Mouse (Mus musculus): ENCODE data around the gene Fam205c. TPM values are rescaled to one million over a fixed set of nuclear protein-coding genes. Genes with fewer than 3 reads are reported as not detected.
"Not testable (repeated sequence)": the region's sequence is repeated elsewhere in the genome, so short reads cannot be mapped to it uniquely, and the experiment has no call there.

Fam205c gene
- total and polyA plus RNA-seq, 2 experiments from 2014 or later: 3.2 TPM; not detected in 1

DNA sequence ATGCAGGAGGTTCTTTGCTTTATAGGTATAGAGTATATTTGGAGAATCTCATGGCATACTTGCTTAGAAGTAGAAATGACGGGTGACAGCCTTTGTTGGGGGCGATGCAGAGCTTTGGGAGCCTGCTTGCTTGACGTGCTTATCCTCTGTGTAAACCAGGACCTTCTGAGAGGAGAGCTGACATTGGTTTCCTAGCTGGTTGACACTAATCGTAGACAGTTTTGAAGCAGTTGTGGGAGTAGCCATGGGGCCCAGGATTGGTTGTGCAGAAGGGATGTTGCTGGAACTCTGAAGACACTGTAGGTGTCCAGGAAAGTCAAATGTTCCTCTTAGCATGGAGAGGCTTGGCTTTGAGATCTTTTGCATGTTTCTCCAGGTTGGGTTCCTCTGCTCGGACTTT, 5.8 kb downstream of the Fam205c start:
- Histone ChIP-seq H3K27me3 (ENCODE audit: insufficient read depth, low read length) (no peaks in the 10 kb centered on the region), H3K9ac (no peak overlapping the region), H3K4me3 (ENCODE audit: low read depth, low read length) (no peak overlapping the region), H3K36me3 (ENCODE audit: insufficient read depth) (no peaks in the 10 kb centered on the region), H3K4me2 (ENCODE audit: low read depth) (no peak overlapping the region), H3K9me3 (ENCODE audit: low read length) (no peaks in the 10 kb centered on the region), H3K27ac (ENCODE audit: low read depth, low read length) (no peak overlapping the region), H3K4me1 (ENCODE audit: insufficient read depth) (no peaks in the 10 kb centered on the region)
- WGBS: 93% methylated on average over 5 of the region's 5 CpGs
- no peak for TF ChIP-seq CTCF (IDR thresholded peaks at IDR 0.05; ENCODE audit: low read depth)
- DNase-seq: no peak
- no peak for ATAC-seq

DNA sequence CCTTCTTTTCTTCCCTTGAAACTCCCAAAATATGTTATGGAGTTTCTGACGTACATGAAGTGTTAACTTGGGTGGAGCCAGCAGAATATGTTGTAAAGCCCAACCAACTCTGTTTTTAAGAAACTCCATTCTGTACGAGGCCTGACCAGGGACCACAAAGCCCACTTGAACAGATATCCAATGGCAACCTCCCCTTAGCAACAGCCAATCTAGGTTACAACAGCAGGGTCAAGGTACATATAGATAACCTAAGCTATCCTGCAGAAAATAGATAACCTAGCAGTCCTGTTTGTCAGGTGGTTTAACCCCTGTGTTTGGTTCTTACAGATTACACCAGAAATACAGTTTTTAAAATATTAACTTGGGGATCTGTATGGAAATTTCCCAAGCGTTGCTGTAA, 6.6 kb downstream of the Fam205c start:
- no peak for TF ChIP-seq CTCF (IDR thresholded peaks at IDR 0.05; ENCODE audit: low read depth)
- DNase-seq: no peak
- H3K4me2 ChIP-seq (ENCODE audit: low read depth): no peak overlapping the region
- 77% methylated on average over 3 of the region's 3 CpGs for WGBS
- no peak for ATAC-seq
- H3K27me3 ChIP-seq (ENCODE audit: insufficient read depth, low read length): no peaks in the 10 kb centered on the region
- no peak overlapping the region for H3K27ac ChIP-seq (ENCODE audit: low read depth, low read length)
- H3K4me1 ChIP-seq (ENCODE audit: insufficient read depth): no peaks in the 10 kb centered on the region
- H3K4me3 ChIP-seq (ENCODE audit: low read depth, low read length): no peak overlapping the region
- H3K9me3 ChIP-seq (ENCODE audit: low read length): no peaks in the 10 kb centered on the region
- H3K36me3 ChIP-seq (ENCODE audit: insufficient read depth): no peaks in the 10 kb centered on the region
- no peak overlapping the region for H3K9ac ChIP-seq

DNA sequence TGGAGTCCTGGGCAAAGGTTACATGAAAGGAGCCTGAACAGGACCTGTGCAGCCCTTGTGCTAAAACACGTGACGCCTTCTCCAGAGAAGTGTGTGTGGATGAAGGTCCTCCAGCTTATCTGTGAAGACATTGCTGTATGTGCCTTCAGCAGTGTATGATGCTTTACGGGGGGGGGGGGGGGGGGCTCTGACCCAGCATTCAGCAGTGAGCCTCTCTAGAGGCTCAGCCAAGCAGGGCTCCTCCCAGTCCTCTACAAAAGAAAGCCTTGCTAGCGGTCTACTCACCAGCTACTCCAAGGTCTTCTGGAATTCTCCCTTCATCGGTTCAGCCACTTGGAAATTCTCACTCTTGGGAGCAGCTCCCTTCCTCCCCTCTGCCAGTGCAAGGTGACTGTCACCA, 10.5 kb downstream of the Fam205c start:
- not testable (repeated sequence) for H3K36me3 ChIP-seq (ENCODE audit: insufficient read depth); H3K27me3 ChIP-seq (ENCODE audit: insufficient read depth, low read length)
- 91% methylated on average over 5 of the region's 5 CpGs for WGBS

GRCm38 (mm10) chr4:42860483-42860882, 13.6 kb downstream of the Fam205c start:
- H3K9ac ChIP-seq; H3K27me3 ChIP-seq (ENCODE audit: insufficient read depth, low read length); H3K36me3 ChIP-seq (ENCODE audit: insufficient read depth); H3K4me1 ChIP-seq (ENCODE audit: insufficient read depth); DNase-seq; H3K4me3 ChIP-seq (ENCODE audit: low read depth, low read length); H3K27ac ChIP-seq (ENCODE audit: low read depth, low read length); H3K4me2 ChIP-seq (ENCODE audit: low read depth); H3K9me3 ChIP-seq (ENCODE audit: low read length); ATAC-seq: not testable (repeated sequence)
- 81% methylated on average over 9 of the region's 9 CpGs for WGBS

More for the DNA sequence above, 10.5 kb downstream of the Fam205c start:
- H3K4me1 ChIP-seq (ENCODE audit: insufficient read depth); ATAC-seq; H3K4me2 ChIP-seq (ENCODE audit: low read depth); H3K27ac ChIP-seq (ENCODE audit: low read depth, low read length); H3K4me3 ChIP-seq (ENCODE audit: low read depth, low read length); H3K9ac ChIP-seq; DNase-seq; H3K9me3 ChIP-seq (ENCODE audit: low read length): not testable (repeated sequence)

DNA sequence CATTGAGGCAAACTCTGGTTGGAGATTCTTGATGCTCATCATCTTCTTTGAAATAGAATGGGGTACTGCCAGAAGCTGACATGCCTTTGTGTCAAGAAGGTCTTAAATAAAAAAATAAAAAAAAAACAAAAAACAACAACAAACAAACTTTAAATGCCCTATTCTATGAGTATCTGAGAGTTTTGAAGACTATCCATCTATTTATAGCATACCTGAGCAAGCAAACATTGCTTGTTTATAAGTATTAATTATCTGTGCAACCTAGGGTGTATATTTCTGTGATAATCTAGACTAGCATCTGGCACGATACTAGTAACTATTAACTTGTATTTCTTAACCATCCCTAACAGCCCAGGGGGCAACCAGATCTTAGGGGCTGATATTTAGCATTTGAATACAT, 17.4 kb downstream of the Fam205c start, which contains the start of gene Gm12394:
TSS of gene Gm12394 (minus strand) at position 101 of the 400 bp plus-strand sequence.
- H3K9ac ChIP-seq; DNase-seq; H3K36me3 ChIP-seq (ENCODE audit: insufficient read depth); H3K4me2 ChIP-seq (ENCODE audit: low read depth); H3K9me3 ChIP-seq (ENCODE audit: low read length); H3K27me3 ChIP-seq (ENCODE audit: insufficient read depth, low read length); H3K4me3 ChIP-seq (ENCODE audit: low read depth, low read length); H3K27ac ChIP-seq (ENCODE audit: low read depth, low read length); H3K4me1 ChIP-seq (ENCODE audit: insufficient read depth); ATAC-seq: not testable (repeated sequence)
- 76% methylated on average over 1 of the region's 1 CpGs for WGBS

- H3K4me1 ChIP-seq (ENCODE audit: insufficient read depth); H3K27ac ChIP-seq (ENCODE audit: low read depth, low read length); H3K27me3 ChIP-seq (ENCODE audit: insufficient read depth, low read length); ATAC-seq; H3K4me3 ChIP-seq (ENCODE audit: low read depth, low read length); H3K9me3 ChIP-seq (ENCODE audit: low read length); H3K36me3 ChIP-seq (ENCODE audit: insufficient read depth); H3K9ac ChIP-seq; H3K4me2 ChIP-seq (ENCODE audit: low read depth); DNase-seq: not testable (repeated sequence)
- WGBS: 92% methylated on average over 1 of the region's 1 CpGs
These were observed 20.2 kb downstream of the Fam205c start, which contains the start of gene Fam205a1 for GRCm38 (mm10) chr4:42853788-42854187. Fam205a1 (minus strand) TSS chr4:42853888.

Other genes with a start within 250 kb of the Fam205c start
- not detected in 2 replicates for gene Gm2564, start 244.5 kb downstream of the Fam205c start, total RNA-seq (2014; rRNA removed)
- 0.40 TPM in 1 of 2 replicates, not detected in the other for gene Gm2564, start 244.5 kb downstream of the Fam205c start, polyA plus RNA-seq (2015; fragmentation: Nextera tagmentation; extraction: Ambion mirVana)
- gene Ccl27b, start 219.0 kb downstream of the Fam205c start, total RNA-seq (2014; rRNA removed): not detected in 2 replicates
- gene Ccl27b, start 219.0 kb downstream of the Fam205c start, polyA plus RNA-seq (2015; fragmentation: Nextera tagmentation; extraction: Ambion mirVana): not detected in 2 replicates
- 0.43 TPM in 1 of 2 replicates, not detected in the other for gene Il11ra2, start 212.3 kb downstream of the Fam205c start, total RNA-seq (2014; rRNA removed)
- not detected in 2 replicates for gene Il11ra2, start 212.3 kb downstream of the Fam205c start, polyA plus RNA-seq (2015; fragmentation: Nextera tagmentation; extraction: Ambion mirVana)
- not detected in 2 replicates for gene 4930578G10Rik, start 138.7 kb downstream of the Fam205c start, total RNA-seq (2014; rRNA removed)
- gene 4930578G10Rik, start 138.7 kb downstream of the Fam205c start, polyA plus RNA-seq (2015; fragmentation: Nextera tagmentation; extraction: Ambion mirVana): 0.56 and 0.91 TPM in 2 replicates
- gene Ccl19, start 117.7 kb downstream of the Fam205c start, total RNA-seq (2014; rRNA removed): not detected in 2 replicates
- gene Ccl19, start 117.7 kb downstream of the Fam205c start, polyA plus RNA-seq (2015; fragmentation: Nextera tagmentation; extraction: Ambion mirVana): not detected in 2 replicates
- 0.52 TPM in 1 of 2 replicates, not detected in the other for gene Ccl21a, start 100.2 kb downstream of the Fam205c start, total RNA-seq (2014; rRNA removed)
- 0.22 and 0.58 TPM in 2 replicates for gene Ccl21a, start 100.2 kb downstream of the Fam205c start, polyA plus RNA-seq (2015; fragmentation: Nextera tagmentation; extraction: Ambion mirVana)
- gene Fam205a1, start 20.3 kb downstream of the Fam205c start, total RNA-seq (2014; rRNA removed): not detected in 2 replicates
- gene Fam205a1, start 20.3 kb downstream of the Fam205c start, polyA plus RNA-seq (2015; fragmentation: Nextera tagmentation; extraction: Ambion mirVana): 0.05 TPM in 1 of 2 replicates, not detected in the other
- gene Gm12394, start 17.5 kb downstream of the Fam205c start, total RNA-seq (2014; rRNA removed): 0.23 TPM in 1 of 2 replicates, not detected in the other
- gene Gm12394, start 17.5 kb downstream of the Fam205c start, polyA plus RNA-seq (2015; fragmentation: Nextera tagmentation; extraction: Ambion mirVana): 0.16 and 0.41 TPM in 2 replicates
- gene Phf24, start 42.4 kb upstream of the Fam205c start, total RNA-seq (2014; rRNA removed): 77.2 and 82.7 TPM in 2 replicates
- gene Phf24, start 42.4 kb upstream of the Fam205c start, polyA plus RNA-seq (2015; fragmentation: Nextera tagmentation; extraction: Ambion mirVana): 38.2 and 42.3 TPM in 2 replicates
- 81.0 and 106 TPM in 2 replicates for gene Dnajb5, start 75.6 kb upstream of the Fam205c start, total RNA-seq (2014; rRNA removed)
- 46.8 and 50.7 TPM in 2 replicates for gene Dnajb5, start 75.6 kb upstream of the Fam205c start, polyA plus RNA-seq (2015; fragmentation: Nextera tagmentation; extraction: Ambion mirVana)
- gene 1700022I11Rik, start 95.4 kb upstream of the Fam205c start, total RNA-seq (2014; rRNA removed): not detected in 2 replicates
- gene 1700022I11Rik, start 95.4 kb upstream of the Fam205c start, polyA plus RNA-seq (2015; fragmentation: Nextera tagmentation; extraction: Ambion mirVana): 0.23 and 0.63 TPM in 2 replicates
- 221 and 255 TPM in 2 replicates for gene Vcp, start 126.3 kb upstream of the Fam205c start, total RNA-seq (2014; rRNA removed)
- gene Vcp, start 126.3 kb upstream of the Fam205c start, polyA plus RNA-seq (2015; fragmentation: Nextera tagmentation; extraction: Ambion mirVana): 357 and 443 TPM in 2 replicates
- 12.8 and 21.8 TPM in 2 replicates for gene Fancg, start 136.3 kb upstream of the Fam205c start, total RNA-seq (2014; rRNA removed)
- gene Fancg, start 136.3 kb upstream of the Fam205c start, polyA plus RNA-seq (2015; fragmentation: Nextera tagmentation; extraction: Ambion mirVana): 10.9 and 12.4 TPM in 2 replicates
- 15.6 and 20.3 TPM in 2 replicates for gene Pigo, start 151.6 kb upstream of the Fam205c start, total RNA-seq (2014; rRNA removed)
- 16.5 and 21.9 TPM in 2 replicates for gene Pigo, start 151.6 kb upstream of the Fam205c start, polyA plus RNA-seq (2015; fragmentation: Nextera tagmentation; extraction: Ambion mirVana)
- gene Stoml2, start 157.5 kb upstream of the Fam205c start, total RNA-seq (2014; rRNA removed): 94.4 and 120 TPM in 2 replicates
- 233 and 240 TPM in 2 replicates for gene Stoml2, start 157.5 kb upstream of the Fam205c start, polyA plus RNA-seq (2015; fragmentation: Nextera tagmentation; extraction: Ambion mirVana)
- gene Fam214b, start 172.0 kb upstream of the Fam205c start, total RNA-seq (2014; rRNA removed): 35.7 and 42.3 TPM in 2 replicates
- 23.4 and 30.9 TPM in 2 replicates for gene Fam214b, start 172.0 kb upstream of the Fam205c start, polyA plus RNA-seq (2015; fragmentation: Nextera tagmentation; extraction: Ambion mirVana)
- 52.9 and 54.7 TPM in 2 replicates for gene Unc13b, start 184.7 kb upstream of the Fam205c start, total RNA-seq (2014; rRNA removed)
- gene Unc13b, start 184.7 kb upstream of the Fam205c start, polyA plus RNA-seq (2015; fragmentation: Nextera tagmentation; extraction: Ambion mirVana): 3.3 and 6.2 TPM in 2 replicates